Mouse (Mus musculus): ENCODE data around the gene Whrn.

DNA sequence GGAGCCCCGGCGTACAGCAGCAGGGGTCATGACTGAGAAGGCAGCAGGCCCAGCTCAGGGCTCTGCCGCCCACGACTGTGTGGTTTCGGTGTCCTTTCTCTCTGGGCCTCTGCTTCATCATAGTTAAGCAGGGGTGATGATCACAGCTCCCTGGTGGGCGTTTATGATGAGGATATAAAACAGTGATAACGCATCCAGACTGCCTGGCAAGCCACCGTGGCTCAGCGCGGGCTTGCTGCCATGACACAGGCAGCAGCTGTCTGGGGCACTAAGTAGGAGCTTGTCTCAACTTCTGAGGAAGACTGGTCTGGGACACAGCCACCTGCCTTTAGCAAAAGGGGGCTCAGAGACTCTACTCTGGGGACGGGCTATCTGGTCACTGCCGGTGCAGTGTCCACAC is 112.3 kb downstream of the Whrn start:
- no peak for TF ChIP-seq CTCF (IDR thresholded peaks at IDR 0.05; ENCODE audit: low read depth)
- no peak for TF ChIP-seq EP300 (IDR thresholded peaks at IDR 0.05; ENCODE audit: low read depth)
